Mouse (Mus musculus) heart, adult 2 months (tissue): Measurements from ENCODE around the gene Ldlr.

Experiments used
- CTCF ChIP-seq: fragments of 200-600 bp; IDR thresholded peaks from 2 replicates; pipeline ENCODE4 v1.8.1; 2022; ENCODE audit warnings: antibody characterized with exemption, mild to moderate bottlenecking, moderate library complexity
- EP300 ChIP-seq: fragments of 200-500 bp; IDR thresholded peaks from 2 replicates; pipeline ENCODE4 v1.6.1; 2011; ENCODE audit warnings: low read depth, low read length, control low read depth; ENCODE audit not compliant: insufficient read depth

- TF ChIP-seq CTCF = peak; percentile 75
- TF ChIP-seq EP300 = no peak
Observed at GRCm38 (mm10) chr9:21691862-21692261, 31.4 kb upstream of the Ldlr start.
